Mouse (Mus musculus) heart, postnatal 10 days (tissue): ENCODE results near the gene Bola1. TPM values are rescaled to one million over a fixed set of nuclear protein-coding genes. Genes with fewer than 3 reads are reported as not detected.
A peak's percentile ranks its signal among the peaks of the same experiment; 100 is the strongest.
"Not testable (repeated sequence)": the region's sequence is repeated elsewhere in the genome, so short reads cannot be mapped to it uniquely, and the experiment has no call there.

Experiments
- DNase-seq, 2 experiments: peaks; one replicate each; pipeline ENCODE4 v3.0.0; 2021
- intact Hi-C: fragments of 180-260 bp; cut with DNase I; formaldehyde crosslinking; loops from one replicate; pipeline ENCODE4 v1.15.1; 2025
- total RNA-seq, 2 experiments: library from RNA; stranded (reverse); gene quantifications; 2 replicates each; pipeline ENCODE4 v1.2.3; 2021

The Bola1 gene
- total RNA-seq, 2 experiments from 2014 or later, result 19.3 to 19.6 TPM

DNA sequence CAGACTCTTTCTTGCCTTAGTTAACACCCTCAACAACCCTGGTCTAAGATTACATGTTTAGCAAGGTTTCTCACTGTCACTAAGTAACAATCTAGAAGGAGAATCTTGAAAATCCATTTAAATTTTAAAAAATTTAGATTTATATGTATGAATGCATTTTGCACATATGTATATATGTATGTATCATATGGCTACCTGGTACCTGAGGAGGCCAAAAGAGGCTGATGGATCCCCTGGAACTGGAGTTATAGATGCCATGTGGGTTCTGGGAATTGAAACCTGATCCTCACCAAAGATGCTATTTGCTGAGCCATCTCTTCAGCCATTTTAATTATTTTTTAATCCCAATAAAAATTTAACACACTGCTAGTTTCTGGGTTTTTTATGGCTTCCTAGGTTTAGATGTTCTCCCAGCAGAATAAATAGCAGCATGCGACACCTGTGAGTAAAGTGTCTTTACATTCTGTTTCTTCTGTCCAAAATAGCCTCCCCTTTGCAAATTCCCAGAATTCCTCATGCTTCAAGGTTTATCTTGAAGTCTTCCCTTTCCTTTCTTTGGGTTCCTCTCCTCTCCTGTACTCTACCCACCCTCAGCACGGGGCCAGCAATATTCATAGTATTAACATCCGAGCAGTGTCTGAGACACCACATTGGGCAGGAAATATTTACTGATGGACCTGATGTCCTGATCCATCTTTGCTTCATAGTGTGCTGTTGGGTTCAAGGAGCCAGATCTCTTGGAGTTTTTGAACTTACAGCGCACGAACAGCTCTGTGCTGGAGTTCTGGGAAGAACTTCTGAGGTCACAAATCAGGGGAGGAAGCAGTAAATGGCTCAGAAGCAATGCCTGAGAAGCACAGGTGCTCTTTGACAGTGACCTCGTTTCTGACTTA lies 28.9 kb upstream of the Bola1 start:
- intact Hi-C loops, result no loop called here
- DNase-seq, result no peak

DNA sequence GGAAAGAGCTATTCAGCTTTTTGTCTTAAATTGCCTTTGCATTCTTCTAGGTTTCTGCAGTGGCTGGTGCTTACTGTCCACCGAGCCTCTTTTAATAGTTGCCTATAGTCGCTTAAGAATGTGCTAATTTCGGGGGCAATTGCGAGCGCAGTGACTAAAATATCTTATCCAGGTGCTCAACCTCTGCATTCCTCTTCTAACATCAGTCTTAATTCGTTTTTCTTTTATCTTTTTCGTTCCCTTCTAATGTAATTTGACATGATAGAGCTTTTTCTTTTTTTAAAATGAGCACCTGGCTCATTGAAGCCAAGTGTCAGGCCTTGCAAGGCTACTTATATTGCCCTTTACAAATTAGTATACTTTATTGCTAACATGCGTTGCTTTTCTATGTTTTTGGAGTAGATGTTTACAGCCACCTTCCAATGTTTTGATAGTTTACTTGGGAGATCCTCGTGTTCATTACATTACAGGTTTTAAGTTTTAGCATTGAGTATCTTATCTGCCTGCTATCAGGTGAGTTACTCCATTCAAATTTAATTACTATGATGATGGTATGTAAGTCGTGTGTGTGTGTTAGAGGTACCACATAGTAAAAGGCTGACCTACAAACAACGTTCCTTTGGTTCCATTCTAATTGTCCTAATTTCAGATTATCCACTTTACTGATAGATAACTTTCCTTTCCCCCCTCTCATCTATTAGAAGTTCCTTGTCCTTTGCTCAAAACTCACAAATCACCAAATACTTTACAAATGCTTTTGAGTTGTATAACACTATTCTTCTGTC lies 28.0 kb upstream of the Bola1 start:
- no peak for DNase-seq
- intact Hi-C loops, result no loop called here

DNA sequence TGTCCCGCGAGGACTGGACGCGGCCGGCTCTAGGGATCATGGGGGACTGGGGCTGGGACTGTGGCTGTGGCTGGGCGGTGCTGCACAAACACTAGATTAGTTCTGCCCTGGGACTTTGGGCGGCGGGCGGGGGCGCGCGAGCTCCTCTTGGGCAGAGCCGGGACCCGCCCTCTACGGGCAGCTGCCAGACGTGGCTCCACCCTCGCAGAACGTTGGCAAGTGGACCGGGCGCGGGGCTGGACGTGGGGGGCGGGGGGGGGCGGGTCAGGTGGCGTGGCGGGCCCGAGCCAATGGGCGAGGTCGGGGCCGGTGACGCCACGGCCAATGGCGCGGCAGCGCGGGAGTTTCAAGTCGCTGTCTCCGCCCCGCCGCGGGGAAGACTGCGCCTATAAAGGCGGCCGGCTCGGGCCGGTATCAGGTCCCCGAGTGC lies 26.9 kb upstream of the Bola1 start, which contains the start of gene Hist2h3c1:
Hist2h3c1 (plus strand) TSS at position 259 of the 430 bp plus-strand sequence.
- intact Hi-C loops, DNase-seq: not testable (repeated sequence)

DNA sequence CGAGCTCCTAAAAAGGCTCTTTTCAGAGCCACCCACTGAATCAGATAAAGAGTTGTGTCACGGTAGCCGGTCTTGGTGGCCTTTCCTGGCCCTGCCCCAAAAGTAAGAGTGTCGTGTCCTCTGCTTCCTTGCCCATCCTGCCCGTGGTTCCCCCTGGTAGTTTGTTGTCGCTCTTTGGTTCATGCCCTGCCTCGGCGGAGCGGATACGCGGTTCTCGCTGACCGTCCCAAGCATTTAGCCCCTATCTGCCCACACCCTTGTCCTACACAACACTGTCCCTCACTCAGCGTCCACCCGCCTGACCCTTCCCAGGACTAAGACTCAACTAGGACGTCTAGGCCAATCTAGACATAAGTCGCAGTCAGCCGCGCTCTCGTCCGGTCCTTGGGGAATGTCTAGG lies 26.5 kb upstream of the Bola1 start:
- DNase-seq, intact Hi-C loops: not testable (repeated sequence)

DNA sequence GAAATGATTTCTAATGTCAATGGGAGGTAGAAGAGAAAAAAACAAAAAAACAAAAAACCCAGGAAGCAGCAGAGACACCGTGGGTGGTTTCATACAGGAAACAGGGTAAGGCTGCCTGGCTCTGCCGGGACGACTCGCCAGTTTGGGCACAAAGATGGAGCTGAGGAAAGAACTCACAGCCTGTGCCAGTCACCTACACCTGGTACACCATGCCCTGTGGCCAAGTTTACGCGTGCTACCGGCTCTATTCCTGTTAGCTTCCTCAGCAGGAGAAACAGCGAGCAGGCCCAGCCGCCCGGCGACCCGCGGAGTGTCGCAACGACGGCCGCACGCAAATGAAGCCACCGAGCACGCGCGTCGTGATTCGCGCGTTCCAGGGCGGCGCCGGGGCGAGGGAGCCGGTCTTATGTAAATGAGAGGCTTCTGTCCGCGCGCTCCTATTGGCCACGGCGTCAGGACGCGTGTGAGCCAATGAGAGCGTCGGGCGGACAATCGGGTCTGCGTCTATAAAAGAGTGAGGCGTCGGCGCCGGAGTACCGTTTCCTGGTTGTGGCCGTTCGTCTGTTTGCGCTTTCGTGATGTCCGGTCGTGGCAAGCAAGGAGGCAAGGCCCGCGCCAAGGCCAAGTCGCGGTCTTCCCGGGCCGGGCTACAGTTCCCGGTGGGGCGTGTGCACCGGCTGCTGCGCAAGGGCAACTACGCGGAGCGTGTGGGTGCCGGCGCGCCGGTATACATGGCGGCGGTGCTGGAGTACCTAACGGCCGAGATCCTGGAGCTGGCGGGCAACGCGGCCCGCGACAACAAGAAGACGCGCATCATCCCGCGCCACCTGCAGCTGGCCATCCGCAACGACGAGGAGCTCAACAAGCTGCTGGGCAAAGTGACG lies 25.7 kb upstream of the Bola1 start, which contains the start of gene Hist2h2aa1:
Hist2h2aa1 (plus strand) TSS at position 495 of the 884 bp plus-strand sequence.
- intact Hi-C loops, result not testable (repeated sequence)
- DNase-seq, result peak; percentile 89 to 91

DNA sequence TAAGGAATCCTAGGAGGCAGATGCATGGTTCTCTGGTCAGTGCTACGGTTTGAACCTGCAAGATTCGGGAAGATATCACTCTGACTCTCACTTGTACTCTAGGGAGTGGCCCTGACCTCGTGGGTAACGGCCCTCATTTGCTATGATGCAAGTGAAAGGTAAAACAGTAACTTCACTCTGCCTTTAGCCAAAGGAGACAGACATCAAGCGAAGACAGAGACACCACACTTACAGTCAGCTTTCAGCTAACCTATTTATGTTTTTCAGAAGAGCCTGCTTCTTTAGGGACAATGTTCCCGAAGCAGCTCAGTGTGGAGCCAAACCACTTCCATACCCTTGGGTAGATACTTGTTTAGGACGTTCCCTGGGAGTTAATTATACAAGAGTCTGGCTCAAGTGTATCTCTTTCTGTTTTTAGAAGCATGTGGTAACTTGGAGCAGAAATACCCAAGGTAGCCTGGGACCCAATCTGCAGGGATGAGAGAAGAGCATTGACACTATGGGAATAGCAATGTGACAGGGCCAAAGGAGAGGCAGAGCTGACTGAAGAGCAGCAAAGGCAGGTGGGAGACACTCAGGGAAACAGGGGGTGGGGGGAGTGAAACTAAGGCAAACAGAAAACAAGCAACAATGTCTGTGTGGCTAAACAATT lies 24.5 kb upstream of the Bola1 start:
- intact Hi-C loops, result no loop called here
- no peak for DNase-seq

DNA sequence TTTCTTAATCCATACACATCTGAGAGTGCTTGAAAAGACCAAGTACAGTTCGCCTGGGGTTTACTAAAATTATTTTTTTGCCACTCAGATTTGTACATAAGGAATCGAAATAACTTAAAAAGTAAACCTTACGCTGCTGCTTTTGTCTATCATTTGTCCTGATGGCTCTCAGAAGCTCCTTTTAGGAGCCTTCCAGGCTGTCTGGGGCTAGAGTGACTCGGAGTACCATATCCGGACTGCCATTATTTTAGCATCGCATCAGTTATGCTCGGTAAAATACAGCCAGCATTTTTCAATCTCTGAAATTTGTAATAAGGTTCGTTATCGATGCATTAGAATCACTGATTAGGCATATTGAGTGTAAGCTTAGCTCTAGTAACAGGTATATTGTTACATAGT lies 21.3 kb upstream of the Bola1 start:
- no peak for DNase-seq
- intact Hi-C loops, result no loop called here

DNA sequence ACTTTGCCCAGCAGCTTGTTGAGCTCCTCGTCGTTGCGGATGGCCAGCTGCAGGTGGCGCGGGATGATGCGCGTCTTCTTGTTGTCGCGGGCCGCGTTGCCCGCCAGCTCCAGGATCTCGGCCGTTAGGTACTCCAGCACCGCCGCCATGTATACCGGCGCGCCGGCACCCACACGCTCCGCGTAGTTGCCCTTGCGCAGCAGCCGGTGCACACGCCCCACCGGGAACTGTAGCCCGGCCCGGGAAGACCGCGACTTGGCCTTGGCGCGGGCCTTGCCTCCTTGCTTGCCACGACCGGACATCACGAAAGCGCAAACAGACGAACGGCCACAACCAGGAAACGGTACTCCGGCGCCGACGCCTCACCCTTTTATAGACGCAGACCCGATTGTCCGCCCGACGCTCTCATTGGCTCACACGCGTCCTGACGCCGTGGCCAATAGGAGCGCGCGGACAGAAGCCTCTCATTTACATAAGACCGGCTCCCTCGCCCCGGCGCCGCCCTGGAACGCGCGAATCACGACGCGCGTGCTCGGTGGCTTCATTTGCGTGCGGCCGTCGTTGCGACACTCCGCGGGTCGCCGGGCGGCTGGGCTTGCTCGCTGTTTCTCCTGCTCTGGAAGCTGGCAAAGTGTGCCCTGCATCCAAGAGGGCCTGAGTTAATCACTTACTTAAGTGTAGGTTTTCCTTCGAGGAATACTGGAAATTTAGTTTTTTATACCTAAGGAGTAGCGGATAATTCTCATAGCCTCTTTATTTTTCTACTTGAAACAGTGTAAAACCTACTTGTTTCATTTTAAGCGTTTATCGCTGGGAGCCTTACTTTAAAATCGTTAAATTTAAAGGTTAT lies 20.7 kb upstream of the Bola1 start, which contains the start of gene Hist2h2aa2:
Hist2h2aa2 (minus strand) TSS at position 328 of the 850 bp plus-strand sequence.
- DNase-seq, result peak; percentile 96 to 98
- intact Hi-C loops, result not testable (repeated sequence)

DNA sequence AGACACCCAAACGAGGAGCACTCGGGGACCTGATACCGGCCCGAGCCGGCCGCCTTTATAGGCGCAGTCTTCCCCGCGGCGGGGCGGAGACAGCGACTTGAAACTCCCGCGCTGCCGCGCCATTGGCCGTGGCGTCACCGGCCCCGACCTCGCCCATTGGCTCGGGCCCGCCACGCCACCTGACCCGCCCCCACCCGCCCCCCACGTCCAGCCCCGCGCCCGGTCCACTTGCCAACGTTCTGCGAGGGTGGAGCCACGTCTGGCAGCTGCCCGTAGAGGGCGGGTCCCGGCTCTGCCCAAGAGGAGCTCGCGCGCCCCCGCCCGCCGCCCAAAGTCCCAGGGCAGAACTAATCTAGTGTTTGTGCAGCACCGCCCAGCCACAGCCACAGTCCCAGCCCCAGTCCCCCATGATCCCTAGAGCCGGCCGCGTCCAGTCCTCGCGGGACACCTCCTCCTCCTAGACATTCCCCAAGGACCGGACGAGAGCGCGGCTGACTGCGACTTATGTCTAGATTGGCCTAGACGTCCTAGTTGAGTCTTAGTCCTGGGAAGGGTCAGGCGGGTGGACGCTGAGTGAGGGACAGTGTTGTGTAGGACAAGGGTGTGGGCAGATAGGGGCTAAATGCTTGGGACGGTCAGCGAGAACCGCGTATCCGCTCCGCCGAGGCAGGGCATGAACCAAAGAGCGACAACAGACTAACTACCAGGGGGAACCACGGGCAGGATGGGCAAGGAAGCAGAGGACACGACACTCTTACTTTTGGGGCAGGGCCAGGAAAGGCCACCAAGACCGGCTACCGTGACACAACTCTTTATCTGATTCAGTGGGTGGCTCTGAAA lies 19.7 kb upstream of the Bola1 start, which contains the start of gene Hist2h3c2:
Hist2h3c2 (minus strand) TSS at position 174 of the 840 bp plus-strand sequence.
- intact Hi-C loops, result not testable (repeated sequence)
- DNase-seq, result peak; percentile 62 to 65

DNA sequence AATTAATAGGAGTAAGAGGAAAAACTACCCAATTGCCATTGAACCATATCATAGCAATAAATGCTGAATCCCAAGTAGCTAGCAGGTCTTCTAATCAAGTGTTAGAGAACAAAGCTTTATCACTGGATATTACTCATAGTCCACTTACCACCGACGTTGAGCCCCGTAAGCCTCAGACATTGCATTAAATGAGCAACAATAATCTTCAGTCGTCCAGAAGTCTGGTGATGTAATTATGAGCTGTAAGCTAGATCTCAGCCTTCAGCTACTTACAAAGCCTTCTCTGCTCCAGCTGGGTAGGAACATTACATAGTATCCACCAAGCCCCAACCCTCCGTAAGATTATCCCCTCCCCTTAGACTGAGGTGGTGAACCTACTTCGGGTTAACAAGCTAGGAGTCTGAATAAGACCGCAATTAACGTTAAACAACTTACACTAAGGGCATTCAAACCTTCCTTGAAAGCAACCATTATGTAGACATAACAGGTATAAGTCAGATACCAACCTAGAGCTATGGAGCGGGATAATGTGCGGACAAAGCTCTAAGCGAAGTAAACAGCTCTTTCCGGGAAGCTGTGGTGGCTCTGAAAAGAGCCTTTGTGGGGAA lies 18.5 kb upstream of the Bola1 start:
- intact Hi-C loops, result loop anchor here (2.0 kb wide), 1 partner anchor 15 kb away; no protein-coding TSS in a partner anchor
- no peak for DNase-seq

DNA sequence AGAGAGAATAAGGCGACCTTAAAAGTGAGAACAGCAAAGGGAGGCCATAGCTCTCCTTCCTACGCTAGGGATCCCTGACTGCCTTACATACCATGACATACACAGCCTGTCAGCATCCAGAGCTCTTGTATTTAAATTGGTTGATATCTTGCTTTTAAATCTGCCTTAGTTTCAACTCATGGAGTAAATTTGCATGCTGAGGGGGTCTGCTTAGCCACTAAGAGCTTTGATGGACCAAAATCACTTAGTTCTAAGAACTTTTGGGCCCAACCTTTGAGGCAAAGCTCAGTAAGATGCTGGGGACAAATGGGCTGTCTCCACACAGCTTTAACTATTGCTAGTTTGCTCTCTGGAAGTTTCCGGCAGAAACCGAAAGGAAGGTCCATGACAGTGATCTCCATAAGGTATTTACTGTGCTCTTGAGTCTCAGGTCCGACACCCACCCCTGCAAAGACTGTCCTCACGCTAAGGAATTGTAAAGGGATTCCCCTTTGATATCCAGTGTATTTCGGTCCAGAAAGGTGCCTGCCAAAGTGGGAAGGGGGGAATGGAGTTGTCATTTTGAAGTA lies 17.9 kb upstream of the Bola1 start:
- intact Hi-C loops, result loop anchor here (2.0 kb wide), 1 partner anchor 15 kb away; no protein-coding TSS in a partner anchor

DNA sequence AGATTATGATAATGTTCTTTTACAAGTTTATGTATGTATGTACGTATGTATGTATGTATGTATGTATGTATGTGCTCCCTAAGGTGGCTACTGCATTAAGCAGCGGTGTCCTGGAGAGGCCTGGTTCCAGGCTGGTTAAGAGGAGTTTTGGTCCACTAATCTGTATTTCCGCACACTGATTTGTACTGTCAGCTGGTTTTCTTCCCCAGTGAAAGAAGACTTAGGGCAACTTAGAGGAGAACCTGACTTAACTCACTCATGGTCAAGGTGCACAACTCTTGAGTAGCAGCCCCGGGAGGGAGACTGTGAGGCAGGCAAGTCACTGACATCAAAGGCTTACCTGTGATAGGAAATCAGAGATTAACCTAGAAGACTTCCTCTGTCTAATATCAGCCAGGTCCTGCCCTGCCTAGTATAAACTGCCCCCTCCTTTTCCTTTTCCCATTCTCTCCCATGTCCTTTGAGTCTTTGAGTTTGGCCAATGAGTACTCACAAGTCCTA lies 17.4 kb upstream of the Bola1 start:
- intact Hi-C loops, result loop anchor here (2.0 kb wide), 1 partner anchor 14 kb away; no protein-coding TSS in a partner anchor

More for the DNA sequence above, 17.9 kb upstream of the Bola1 start:
- no peak for DNase-seq

DNA sequence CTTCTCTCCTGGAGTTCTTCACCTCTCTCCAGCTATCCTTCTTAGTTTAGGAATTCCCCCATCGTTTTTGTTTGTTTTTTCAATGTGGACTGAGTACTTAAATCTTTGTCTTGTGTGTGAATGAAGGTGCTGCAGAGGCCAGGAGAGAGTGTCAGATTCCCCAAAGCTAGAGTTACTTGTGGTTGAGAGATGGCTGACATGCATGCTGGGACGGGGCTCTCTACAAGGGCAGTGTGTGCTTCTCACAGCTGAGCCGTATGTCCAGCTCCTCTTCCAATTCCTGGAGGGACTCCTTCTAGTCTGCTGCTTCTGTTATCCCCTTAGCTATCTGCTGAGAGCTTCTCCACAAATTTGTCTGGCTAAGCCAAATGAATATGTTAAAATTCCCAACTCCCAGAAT lies 16.3 kb upstream of the Bola1 start:
- no peak for DNase-seq
- intact Hi-C loops, result loop anchor here (2.0 kb wide), 1 partner anchor 13 kb away; no protein-coding TSS in a partner anchor

More for the DNA sequence above, 17.4 kb upstream of the Bola1 start:
- DNase-seq, result no peak

DNA sequence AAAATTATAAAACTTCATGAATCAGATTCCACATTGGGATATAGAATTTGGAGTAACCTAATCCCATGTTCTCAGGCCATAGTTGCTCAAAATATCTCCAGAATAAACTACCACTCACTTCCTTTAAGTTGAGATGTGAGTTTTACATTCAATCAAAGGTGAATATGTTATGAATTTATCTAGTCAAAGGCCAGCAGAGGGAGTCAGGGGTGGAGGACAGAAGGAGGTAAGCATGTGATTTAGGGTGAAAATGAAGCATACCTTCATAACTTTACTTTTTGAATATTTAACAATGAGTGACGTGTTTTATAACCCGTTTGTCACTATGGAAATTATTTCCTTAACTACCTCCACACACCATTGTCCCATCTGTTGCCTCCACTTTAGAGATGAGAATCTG lies 15.4 kb upstream of the Bola1 start:
- DNase-seq, result no peak
- intact Hi-C loops, result no loop called here

DNA sequence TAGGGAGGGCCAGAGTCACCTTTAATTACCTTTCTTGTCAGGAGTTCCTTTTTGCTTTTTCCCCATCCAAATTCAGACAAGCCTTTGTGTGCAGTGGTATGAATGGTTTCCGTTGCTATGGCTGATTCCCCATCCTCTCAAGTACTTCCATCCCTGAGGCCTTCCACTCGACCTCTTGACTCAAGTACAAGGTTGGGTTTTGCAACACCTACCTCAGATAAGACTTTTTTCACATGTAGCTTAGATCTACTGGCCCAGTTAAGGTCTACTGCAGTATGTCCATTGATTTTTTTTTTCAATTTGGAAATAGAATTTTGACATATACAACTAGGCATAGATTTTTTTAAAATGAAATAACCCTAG lies 12.2 kb upstream of the Bola1 start:
- DNase-seq, result no peak
- intact Hi-C loops, result no loop called here

DNA sequence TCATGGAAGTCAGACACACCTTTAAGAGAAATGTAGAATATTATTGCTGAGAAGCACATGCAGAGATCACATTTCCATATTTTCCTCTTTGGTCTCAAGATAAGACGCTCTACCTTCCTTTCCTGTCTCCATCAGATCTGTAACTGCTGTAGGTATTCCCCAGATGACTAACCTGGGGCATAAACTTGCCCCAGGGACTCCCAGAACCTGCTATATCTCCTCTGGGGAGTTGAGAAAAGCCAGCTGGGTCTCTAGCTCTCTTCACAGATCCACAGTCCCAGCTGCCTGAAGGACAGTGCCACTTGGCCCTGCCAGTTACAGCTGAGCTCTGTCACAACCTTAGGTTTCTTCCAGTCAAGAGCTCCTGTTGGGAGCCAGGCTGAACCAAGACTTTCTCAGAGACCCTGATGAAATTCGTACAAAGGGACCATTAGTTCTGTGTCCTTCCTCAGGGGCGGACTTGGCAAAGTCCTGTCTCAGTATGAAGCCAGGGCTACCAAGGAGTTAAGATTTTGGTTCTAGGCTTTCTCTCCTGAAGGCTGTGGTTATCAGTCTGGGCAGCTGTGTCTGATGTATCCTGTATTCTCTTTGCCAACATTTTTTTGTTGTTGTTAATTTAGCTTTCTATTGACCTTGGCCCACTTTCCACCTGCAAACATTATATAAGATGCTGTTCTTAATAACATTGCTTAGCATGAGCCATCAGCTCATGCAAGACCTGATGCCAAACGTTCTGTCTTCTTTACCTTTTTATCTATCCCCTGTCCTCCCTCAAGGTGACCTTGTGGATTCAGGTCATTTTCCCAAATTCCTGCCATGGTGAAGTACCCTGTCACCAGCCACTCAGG lies 11.6 kb upstream of the Bola1 start:
- intact Hi-C loops, result no loop called here

More for the DNA sequence above, 11.6 kb upstream of the Bola1 start:
- DNase-seq, result no peak
